Mouse (Mus musculus) embryo, embryonic 10.5 days (tissue): ENCODE results near the gene Twist1.

Experiments
- DNase-seq: peaks from one replicate; pipeline ENCODE4 v3.0.0-alpha.2; 2015; ENCODE audit warnings: low spot score

The Twist1 gene

GRCm38 (mm10) chr12:33966490-33967415 lies 9.3 kb downstream of the Twist1 start:
- peak; percentile 80 for DNase-seq

- DNase-seq: no peak
These were observed 10.0 kb downstream of the Twist1 start for GRCm38 (mm10) chr12:33967514-33967913.

GRCm38 (mm10) chr12:33968041-33968897 lies 10.8 kb downstream of the Twist1 start:
- DNase-seq: peak; percentile 62

GRCm38 (mm10) chr12:33968898-33969178 lies 11.4 kb downstream of the Twist1 start:
- DNase-seq: peak; percentile 34

- no peak for DNase-seq
These were observed 22.7 kb downstream of the Twist1 start for GRCm38 (mm10) chr12:33980159-33980558.

GRCm38 (mm10) chr12:33981433-33981832 lies 24.0 kb downstream of the Twist1 start:
- DNase-seq: peak; percentile 39

DNA sequence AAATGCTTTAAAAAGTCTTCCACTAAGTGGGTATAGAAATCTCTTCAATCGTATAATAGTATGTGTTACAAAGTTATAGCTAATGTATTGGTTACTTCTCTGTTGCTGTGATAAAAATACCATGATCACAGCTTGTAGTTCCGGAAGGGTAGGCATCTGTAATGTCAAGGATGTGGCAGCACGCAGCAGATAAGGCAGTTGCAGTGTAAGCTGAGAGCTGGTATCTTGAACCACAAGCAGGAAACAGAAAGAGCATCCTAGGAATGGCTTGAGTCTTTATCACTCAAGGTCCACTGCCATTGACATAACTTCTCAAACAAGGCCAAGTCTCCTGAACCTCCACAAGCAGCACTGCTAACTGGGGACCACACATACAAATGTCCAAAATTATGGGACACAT lies 35.7 kb downstream of the Twist1 start:
- no peak for DNase-seq
